Mouse (Mus musculus): ENCODE data around the gene Tmem260.
"Not testable (repeated sequence)": the region's sequence is repeated elsewhere in the genome, so short reads cannot be mapped to it uniquely, and the experiment has no call there.

Gene Tmem260

DNA sequence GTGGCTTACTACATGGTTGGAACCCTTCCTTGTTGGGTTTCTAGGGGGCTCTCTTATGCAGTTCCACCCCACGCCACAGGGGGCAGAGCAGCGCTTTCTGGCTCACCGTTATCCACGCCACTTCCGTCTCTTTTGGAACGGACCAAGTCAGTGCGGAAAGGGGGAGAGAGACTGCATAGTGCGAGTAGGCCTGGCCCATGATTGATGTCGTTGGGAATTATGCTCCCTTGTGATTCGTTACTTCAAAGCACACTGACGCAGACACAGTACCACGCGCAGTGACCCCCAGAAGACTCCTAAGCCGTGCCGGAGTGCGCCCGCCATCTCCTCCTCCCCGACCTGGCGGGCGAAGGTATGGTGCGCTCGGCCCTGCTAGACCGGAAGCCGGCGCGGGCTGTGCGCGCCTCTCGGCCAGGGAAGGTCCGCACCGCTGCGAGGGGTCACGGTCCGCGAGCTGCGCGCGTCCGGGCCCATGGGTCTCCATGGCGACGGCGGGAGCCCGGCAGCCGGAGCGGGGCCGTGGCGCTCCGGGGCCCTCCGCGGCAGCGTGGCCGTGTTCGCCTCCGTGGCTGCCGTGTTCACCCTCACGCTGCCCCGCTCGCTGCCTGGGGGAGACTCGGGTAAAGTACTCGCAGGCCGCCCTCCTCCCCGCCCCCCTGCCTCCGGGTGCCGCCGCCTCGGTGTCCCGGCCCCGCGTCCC is at the start of gene Tmem260:
Gene Tmem260 (plus strand): TSS at position 141 of the 700 bp plus-strand sequence.
- DNase-seq (ENCODE audit: low spot score in 2 of 2) = peak; percentile 88 to 97

DNA sequence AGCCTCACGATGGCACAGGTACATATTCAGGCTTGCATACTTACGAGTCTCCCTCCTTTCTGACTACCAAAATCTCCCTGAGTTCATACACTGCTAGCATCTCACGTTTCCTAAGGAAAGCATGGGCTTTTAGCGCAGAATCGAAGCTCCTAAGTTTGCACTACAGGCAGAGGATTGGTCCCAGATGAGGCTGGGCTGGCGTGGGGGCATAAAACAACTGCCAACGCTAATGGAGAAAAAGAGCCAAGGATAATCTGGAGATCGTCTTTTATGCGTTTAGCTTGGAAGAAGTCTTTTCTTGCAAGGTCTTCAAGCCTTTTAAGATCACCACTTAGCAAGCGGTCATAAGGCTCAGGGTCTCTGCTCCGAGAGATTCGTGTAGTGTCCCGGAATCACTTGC is 39.8 kb upstream of the Tmem260 start:
- no peak for DNase-seq (ENCODE audit: low spot score in 2 of 2)

DNA sequence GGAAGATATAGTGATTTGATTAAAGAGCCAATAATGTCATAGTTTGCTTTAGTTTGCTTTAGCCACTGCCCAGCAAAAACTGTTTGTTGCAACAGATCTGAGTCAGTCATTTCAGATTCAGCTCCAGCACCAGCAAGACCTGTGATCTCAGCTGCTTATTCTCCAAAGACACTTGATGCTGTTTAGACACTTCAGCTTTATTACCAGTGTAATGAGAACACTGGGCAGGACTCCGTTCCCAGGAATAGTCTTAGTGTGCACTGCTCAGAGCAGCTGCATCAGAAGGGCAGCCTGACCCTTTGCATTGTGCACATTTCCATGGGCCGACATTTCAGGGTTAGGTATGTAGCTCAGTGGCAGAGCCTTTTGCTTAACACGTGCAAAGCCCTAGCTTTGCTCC is 28.9 kb upstream of the Tmem260 start:
- DNase-seq (ENCODE audit: low spot score in 2 of 2) = no peak

DNA sequence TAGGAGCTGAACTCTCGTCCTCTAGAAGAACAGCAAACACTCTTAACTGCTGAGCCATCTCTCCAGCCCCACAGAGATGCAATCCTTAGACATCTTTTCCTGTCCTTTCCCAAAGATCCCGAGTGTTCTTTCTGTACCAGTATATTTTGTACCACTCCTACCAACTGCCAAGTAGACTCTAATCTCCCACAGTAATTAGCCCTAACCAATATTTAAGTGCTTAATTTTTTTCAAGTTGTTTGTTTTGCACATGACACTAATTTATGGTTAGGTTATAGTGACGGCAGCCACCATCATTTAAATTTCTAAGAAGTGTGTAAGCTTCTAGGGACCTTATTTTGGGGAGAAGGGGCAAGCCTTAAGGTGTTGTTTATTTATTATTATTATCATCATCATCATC is 27.7 kb upstream of the Tmem260 start:
- no peak for DNase-seq (ENCODE audit: low spot score in 2 of 2)

DNA sequence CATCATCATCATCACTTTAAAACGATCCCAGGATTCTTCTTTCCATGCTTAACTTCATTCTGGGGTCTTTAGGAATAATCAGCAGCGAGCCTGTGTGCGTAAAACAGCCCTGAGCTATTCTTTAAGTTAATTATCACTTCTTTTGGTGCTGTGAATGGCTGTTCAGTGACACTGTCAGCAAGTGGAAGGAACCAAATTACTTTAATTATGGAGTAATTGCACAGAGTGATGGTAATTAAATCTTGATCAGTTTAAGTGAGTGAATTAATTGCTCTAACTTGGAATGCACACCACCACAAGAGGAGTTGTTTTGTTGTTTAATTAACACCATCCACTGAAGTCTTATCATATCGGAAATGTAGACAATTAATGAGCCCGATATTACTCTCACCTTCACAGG is 27.3 kb upstream of the Tmem260 start:
- DNase-seq (ENCODE audit: low spot score in 2 of 2) = no peak

DNA sequence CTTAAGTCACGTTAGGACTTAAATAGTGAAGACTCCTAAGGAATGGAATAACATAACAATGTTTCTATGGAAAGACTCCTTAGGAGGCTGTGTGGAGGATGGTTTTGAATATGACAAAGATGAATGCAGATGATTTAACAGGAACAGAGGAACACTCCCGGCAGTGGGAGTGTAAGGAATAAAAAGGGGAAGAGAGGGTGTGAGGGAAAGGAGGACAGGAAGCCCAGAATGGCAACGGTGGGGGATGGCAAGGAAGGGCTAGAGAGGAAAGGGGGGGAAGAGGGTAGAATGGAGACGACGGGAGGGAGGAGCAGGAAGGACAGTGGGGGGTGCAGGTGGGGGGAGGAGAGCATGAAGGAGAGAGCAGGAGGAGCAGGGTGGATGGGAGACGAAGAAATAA is 24.4 kb upstream of the Tmem260 start:
- DNase-seq (ENCODE audit: low spot score in 2 of 2) = peak; percentile 19 to 27

DNA sequence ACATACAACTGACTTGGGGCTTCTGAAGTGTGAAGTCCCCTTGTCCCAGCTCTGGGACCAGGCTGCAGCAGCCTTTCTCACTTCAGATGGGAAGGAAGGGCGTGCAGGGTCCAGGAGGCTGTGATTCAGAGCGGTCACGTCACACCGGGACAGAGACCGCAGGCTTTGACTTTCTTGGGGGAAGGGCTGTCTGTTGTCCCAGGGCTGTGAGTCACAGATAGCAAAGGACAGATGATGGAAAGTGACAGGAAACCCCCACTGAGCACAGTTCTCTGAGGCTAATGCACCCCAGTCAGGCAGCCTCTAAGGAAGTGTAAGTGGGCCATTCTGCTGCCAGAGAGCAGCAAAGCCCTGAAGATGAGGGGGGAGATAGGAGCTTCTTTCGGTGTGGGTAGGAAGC is 23.9 kb upstream of the Tmem260 start:
- peak; percentile 71 for DNase-seq (ENCODE audit: low spot score in 2 of 2)

DNA sequence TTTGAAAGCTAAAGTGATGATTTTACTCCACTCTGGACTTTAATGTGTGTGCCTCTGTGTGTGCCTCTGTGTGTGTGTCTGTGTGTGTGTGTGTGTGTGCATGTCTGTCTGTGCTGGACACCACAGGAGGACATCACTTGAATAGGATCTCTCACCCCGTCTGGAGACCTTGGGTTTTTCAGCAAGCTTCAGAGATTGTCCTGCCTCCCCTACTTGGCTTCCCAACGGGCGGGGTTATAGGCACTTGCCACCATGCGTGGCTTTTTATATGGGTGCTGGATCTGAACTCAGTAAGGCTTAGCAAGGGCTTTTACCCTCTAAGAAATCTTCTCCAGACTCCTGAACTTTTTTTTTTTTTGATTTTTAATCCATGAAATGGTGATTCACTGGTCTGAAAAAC is 23.5 kb upstream of the Tmem260 start:
- peak; percentile 33 to 47 for DNase-seq (ENCODE audit: low spot score in 2 of 2)

DNA sequence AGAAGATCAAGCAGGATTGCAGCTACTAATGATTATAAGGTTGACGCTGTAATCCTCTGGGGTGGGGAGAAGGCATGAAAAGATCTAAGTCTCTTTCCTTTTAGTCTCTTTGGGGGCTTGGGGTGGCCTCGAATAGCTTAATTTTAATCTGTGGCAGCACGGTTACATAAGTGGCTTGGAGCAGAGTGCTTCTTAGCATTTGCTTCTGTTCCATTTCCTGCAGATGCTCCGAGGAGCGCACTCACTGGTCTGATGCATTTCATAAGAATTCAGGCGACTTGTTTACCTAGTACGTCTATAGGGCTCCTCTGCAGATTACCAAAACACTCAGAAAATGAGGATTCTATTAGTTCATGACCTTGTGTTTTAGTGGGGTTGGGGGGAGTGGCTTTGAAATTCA is 23.0 kb upstream of the Tmem260 start:
- peak; percentile 39 to 42 for DNase-seq (ENCODE audit: low spot score in 2 of 2)

DNA sequence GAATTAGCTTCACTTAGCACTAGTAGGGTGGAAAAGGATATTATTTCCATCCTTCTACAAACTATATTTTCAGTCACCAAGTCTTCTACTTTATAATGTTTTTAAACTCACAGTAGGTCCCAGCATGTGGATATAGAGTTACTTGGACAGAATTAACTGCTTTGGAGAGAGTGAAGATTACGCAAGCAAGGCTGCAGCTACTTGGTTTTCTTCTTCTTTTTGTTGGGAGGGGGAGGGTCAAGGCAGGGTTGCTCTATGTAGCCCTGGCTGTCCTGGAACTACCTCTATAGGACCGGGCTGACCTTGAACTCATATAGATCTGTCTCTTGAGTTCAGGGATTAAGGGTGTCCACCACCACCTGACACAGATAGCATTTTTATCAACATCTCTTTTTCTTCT is 13.9 kb upstream of the Tmem260 start:
- DNase-seq (ENCODE audit: low spot score in 2 of 2) = no peak

DNA sequence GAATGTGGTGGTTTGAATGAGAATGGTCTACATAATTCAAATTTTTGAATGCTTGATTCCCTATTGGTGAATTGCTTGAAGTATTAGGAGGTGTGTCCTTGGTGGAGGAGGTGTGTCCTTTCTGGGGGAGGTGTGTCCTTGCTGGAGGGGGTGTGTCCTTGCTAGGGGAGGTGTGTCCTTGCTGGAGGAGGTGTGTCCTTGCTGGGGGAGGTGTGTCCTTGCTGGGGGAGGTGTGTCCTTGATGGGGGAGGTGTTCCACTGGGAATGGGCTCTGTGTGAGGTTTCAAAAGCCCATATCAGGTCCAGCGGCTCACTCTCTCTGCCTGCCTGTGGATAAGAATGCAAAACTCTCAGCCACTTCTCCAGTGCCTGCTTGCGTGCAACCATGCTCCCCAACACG is 2.1 kb upstream of the Tmem260 start:
- DNase-seq (ENCODE audit: low spot score in 2 of 2) = no peak

DNA sequence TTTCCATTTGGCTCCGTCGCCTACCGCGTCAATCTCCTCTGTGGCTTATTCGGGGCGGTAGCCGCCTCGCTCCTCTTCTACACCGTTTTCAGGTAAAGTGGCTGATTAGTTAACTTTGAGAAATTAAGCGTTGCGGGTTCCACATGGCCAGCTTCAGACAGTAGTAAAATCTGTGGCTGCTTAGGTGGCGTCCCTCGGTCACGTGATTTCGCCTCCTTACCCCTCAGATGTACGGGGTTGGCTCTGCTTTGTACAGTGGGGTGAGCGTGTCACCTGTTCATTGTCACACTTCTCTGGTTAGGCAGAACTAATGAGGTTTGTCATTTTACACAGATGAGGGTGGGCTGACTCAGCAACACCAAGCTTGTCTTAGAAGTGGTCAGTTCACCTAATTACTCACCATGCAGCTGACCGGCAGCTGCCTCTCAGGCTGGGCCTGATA is 6.1 kb downstream of the Tmem260 start:
- no peak for DNase-seq (ENCODE audit: low spot score in 2 of 2)

DNA sequence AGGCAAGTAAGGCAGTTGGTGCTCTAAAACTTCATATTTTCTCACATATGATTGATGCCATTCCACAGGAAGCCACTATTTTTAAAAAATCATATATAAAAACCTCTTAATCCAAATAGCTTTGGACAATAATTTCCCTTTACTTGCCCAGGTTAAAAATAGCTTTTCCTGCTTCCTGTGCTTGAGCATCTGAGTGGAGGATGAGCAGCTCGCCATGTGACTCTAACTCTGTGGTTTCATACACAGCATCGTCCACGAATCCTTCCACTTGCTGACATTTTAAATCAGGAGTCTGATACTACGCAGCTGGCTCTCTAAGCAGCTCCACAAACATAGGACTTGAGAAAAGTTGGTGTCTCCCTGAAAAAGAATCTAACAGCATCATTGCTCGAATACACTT is 7.5 kb downstream of the Tmem260 start:
- DNase-seq (ENCODE audit: low spot score in 2 of 2) = no peak

DNA sequence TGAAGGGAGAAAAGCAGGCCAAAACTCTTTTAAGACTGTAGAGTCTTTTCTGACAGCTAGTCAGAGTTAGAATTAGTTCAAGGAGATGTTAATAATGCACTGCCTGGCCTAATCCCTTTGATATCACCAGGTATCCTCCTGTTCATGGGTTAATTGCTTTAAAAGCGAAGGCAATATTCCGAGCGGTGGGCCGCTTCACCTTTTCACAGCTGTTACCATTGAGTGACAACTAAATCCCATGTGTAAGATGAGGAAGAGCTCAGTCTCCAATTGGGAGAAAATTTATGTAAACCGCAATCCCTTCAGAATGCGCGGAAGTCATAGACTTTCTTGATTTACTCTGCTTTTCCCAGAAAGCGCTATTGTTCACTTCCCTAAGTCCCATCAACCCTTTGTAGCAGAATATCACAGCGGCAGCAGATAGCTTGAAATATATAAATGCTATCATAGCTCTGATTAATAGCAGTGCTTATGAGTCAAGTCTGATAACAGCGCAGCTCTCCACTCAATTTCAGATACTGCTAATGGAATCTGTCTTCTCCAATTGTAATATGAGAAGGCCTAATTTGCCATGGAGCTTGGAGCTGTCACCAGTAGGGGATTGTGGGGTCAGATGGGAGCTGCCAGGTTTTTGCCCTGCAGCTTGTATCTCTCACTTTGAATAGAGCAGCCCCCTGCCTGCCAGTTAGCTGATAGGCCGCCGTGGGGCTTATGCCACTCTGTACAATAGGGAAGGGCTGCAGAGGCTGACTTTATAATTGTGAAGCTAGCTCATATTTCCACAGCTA is 10.6 kb downstream of the Tmem260 start:
- DNase-seq (ENCODE audit: low spot score in 2 of 2) = no peak

DNA sequence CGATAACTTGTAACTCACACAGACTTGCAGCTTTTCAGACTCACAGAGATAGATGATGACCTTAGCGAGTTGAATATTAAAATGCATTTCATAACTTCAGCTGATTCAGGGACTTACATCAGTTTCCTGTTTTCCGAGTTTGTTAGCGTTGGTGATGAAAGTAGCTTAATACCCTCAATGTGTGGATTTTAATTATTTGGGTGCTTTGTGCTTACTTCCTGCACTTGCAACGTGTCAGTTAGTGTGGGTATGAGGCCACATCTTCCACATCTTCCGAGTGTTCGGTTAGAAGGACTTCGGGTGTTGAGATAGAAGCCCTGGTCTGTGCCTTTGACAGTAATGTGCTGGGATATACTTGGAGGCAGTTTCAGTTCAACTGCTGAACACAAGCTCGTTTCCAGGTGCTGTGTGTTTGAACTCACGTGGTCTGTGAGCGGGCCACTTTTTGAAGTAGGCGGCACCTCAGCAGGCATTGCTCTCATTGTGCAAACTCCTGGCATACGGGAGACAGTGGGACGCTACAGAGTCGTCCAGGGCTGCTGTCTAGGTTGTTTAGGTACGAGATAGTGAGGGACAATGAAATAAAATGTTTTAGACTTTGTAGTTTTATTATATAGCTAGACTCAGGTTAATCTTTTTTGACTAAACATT is 11.5 kb downstream of the Tmem260 start:
- DNase-seq (ENCODE audit: low spot score in 2 of 2) = peak in 1 of 2 experiments; percentile 11

DNA sequence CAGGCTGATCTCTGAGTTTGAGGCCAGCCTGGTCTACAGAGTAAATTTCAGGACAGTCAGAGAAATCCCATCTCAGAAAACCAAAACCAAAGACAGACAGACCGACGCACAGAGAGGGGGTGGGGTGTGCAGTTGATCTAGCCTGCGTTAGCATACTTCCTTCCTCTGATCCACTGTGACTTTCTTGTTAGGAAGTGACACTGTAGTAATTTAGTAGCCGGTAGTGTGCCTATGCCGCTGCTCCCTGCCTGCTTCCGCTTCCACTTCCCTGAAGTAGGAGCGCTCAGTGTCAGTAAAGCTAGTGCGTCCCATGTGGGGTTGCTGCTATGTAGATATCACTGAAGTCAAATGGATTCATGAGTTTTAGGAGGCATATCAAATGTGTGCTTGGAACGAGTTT is 13.0 kb downstream of the Tmem260 start:
- no peak for DNase-seq (ENCODE audit: low spot score in 2 of 2)

DNA sequence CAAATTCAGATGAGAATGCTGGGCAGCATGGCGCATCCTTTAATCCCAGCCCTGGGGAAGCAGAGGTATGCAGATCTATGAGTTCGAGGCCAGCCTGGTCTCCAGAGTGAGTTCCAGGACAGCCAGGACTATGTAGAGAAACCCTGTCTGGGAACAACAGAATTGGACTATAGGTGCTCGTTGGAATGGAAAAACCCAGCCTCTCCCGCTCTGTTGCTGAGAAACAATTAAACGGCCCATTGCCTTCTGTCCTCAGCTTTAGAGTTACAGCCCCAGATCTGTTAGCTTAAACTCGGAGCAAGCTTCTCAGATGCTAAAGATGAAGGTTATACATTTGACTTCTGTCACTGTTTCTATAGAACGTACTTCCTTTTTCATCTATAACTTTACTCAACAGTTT is 22.4 kb downstream of the Tmem260 start:
- no peak for DNase-seq (ENCODE audit: low spot score in 2 of 2)

DNA sequence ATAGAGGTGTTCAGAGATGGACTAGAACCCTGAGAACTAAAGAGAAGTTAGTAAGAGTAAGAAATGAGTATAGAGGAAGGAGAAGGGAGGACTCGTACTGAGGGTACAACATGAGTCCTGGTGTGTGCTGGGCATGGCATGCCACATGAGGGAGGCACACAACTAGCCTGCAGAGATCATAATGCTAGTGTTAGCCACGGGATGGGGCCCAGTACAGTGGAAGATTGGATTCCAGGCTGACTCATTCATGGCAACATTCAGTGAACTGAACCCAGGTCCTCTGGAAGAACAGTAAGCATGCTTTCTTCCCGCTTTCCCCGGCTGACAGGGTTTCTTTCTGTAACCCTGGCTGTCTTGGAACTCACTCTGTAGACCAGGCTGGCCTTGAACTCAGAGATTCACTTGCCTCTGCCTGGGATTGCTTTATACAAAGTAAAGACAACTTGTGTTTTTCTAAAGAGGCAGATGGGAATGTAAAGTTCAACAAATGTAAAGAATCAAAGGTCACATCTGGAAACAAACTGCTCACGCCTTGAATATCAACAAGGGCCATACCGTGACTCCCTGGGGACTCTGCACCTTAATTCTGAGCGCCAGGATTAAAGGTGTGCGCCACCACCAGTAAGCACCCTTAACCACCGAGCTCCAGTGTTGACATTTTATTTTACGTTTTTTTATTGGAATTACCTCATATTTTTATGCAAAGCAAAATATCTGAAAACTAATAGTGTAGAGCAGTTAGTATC is 25.0 kb downstream of the Tmem260 start:
- DNase-seq (ENCODE audit: low spot score in 2 of 2) = no peak

DNA sequence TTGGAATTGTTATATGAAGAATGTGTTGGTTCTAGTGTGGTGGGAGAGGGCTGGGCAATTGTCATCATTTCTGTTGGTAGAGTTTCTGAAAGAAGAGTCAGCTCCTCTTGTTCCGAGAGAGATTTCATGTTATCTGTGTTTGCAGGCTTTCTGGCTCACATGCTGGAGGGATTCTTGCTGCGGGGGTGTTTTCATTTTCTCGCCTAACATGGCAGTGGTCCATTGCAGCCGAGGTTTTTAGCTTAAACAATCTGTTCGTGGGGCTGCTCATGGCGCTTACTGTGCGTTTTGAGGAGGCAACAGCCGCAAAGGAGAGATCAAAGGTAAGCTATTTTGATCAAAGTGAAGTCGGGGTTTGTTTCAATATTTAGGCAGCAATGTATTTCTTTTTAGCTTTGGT is 26.3 kb downstream of the Tmem260 start:
- no peak for DNase-seq (ENCODE audit: low spot score in 2 of 2)

DNA sequence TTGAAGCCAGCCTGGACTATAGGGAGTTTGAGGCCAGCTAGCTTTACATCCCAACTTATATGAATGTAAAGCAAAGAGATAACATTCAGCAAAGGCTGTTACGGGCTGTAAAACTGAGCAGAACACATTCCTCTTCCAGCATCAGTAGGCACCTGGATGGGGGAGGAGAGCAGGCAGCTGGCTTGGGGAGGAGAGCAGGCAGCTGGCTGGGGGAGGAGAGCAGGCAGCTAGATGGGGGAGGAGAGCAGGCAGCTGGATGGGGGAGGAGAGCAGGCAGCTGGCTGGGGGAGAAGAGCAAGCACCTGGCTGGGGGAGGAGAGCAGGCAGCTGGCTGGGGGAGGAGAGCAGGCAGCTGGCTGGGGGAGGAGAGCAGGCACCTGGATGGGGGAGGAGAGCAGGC is 29.4 kb downstream of the Tmem260 start:
- DNase-seq (ENCODE audit: low spot score in 2 of 2) = no peak

DNA sequence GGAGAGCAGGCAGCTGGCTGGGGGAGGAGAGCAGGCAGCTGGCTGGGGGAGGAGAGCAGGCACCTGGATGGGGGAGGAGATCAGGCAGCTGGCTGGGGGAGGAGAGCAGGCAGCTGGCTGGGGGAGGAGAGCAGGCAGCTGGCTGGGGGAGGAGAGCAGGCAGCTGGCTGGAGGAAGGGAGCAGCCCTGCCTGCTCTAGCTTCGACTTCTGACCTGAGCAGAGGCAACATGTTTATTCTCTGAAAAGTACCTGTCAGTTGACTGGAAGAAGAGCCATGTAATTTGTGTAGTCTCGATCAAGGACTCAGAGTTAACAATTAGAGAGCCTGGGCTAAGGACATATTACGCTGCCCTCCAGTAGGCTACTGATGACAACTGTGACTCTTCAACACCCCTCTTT is 29.9 kb downstream of the Tmem260 start:
- DNase-seq (ENCODE audit: low spot score in 2 of 2) = not testable (repeated sequence)

DNA sequence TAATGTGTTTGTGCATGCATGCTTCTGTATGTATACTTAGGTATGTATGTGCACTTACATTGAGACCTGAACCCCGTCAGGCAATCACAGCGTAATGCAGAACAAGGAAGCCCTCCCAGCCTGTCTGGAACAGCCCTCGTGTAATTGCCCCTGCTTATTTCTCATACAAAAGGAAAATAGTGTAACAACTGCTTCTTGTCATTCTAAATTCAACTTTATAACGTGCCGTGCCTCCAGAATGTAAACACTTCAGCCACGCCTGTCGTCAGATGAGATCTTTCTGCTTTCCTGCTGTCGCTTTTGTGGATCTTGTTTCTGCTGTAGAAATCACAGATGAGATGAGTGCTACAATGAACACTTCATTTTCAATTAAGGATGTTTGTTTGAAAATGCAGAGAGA is 30.4 kb downstream of the Tmem260 start:
- DNase-seq (ENCODE audit: low spot score in 2 of 2) = no peak

Data from thymus, postnatal 10 days (tissue).